Mouse (Mus musculus): ENCODE data around the gene Atg7.

The Atg7 gene

GRCm38 (mm10) chr6:114685412-114685811, 42.5 kb downstream of the Atg7 start:
- DNase-seq (ENCODE audit: low read depth) = no peak

- DNase-seq (ENCODE audit: low read depth) = no peak
These were observed 44.1 kb downstream of the Atg7 start for GRCm38 (mm10) chr6:114687035-114687434.

- DNase-seq (ENCODE audit: low read depth) = no peak
These were observed 47.8 kb downstream of the Atg7 start for GRCm38 (mm10) chr6:114690661-114691060.

GRCm38 (mm10) chr6:114691530-114691929, 48.6 kb downstream of the Atg7 start:
- no peak for DNase-seq (ENCODE audit: low read depth)

GRCm38 (mm10) chr6:114692691-114693090, 49.8 kb downstream of the Atg7 start:
- no peak for DNase-seq (ENCODE audit: low read depth)

- peak; percentile 46 for DNase-seq (ENCODE audit: low read depth)
These were observed 55.0 kb downstream of the Atg7 start for GRCm38 (mm10) chr6:114697646-114698490.

GRCm38 (mm10) chr6:114698578-114698977, 55.7 kb downstream of the Atg7 start:
- DNase-seq (ENCODE audit: low read depth) = no peak

- DNase-seq (ENCODE audit: low read depth) = peak; percentile 20
These were observed 57.8 kb downstream of the Atg7 start for GRCm38 (mm10) chr6:114700704-114701103.

- no peak for DNase-seq (ENCODE audit: low read depth)
These were observed 64.1 kb downstream of the Atg7 start for GRCm38 (mm10) chr6:114707032-114707431.

- no peak for DNase-seq (ENCODE audit: low read depth)
These were observed 69.5 kb downstream of the Atg7 start for GRCm38 (mm10) chr6:114712242-114713050.

- DNase-seq (ENCODE audit: low read depth) = no peak
These were observed 70.6 kb downstream of the Atg7 start for GRCm38 (mm10) chr6:114713538-114713937.

- no peak for DNase-seq (ENCODE audit: low read depth)
These were observed 71.8 kb downstream of the Atg7 start for GRCm38 (mm10) chr6:114714654-114715053.

GRCm38 (mm10) chr6:114715289-114716030, 72.6 kb downstream of the Atg7 start:
- no peak for DNase-seq (ENCODE audit: low read depth)

- no peak for DNase-seq (ENCODE audit: low read depth)
These were observed 76.2 kb downstream of the Atg7 start for GRCm38 (mm10) chr6:114719100-114719499.

GRCm38 (mm10) chr6:114719665-114720064, 76.8 kb downstream of the Atg7 start:
- no peak for DNase-seq (ENCODE audit: low read depth)

GRCm38 (mm10) chr6:114722046-114722445, 79.1 kb downstream of the Atg7 start:
- no peak for DNase-seq (ENCODE audit: low read depth)

- DNase-seq (ENCODE audit: low read depth) = no peak
These were observed 81.0 kb downstream of the Atg7 start for GRCm38 (mm10) chr6:114723925-114724324.

GRCm38 (mm10) chr6:114724351-114724750, 81.5 kb downstream of the Atg7 start:
- no peak for DNase-seq (ENCODE audit: low read depth)

GRCm38 (mm10) chr6:114725147-114725575, 82.3 kb downstream of the Atg7 start:
- DNase-seq (ENCODE audit: low read depth) = no peak

GRCm38 (mm10) chr6:114726681-114727080, 83.8 kb downstream of the Atg7 start:
- DNase-seq (ENCODE audit: low read depth) = no peak

- no peak for DNase-seq (ENCODE audit: low read depth)
These were observed 90.3 kb downstream of the Atg7 start for GRCm38 (mm10) chr6:114733156-114733555.

GRCm38 (mm10) chr6:114733681-114734080, 90.8 kb downstream of the Atg7 start:
- DNase-seq (ENCODE audit: low read depth) = no peak

All from c-Kit-positive CD71-positive TER-119-negative erythroid progenitor cells, embryonic 14.5 days (primary cell).